Mouse (Mus musculus) heart, adult 2 months (tissue): Measurements from ENCODE around the gene Mnt.

Experiments used
- CTCF ChIP-seq: fragments of 200-600 bp; IDR thresholded peaks from 2 replicates; pipeline ENCODE4 v1.8.1; 2022; ENCODE audit warnings: antibody characterized with exemption, mild to moderate bottlenecking, moderate library complexity
- EP300 ChIP-seq: fragments of 200-500 bp; IDR thresholded peaks from 2 replicates; pipeline ENCODE4 v1.6.1; 2011; ENCODE audit warnings: low read depth, low read length, control low read depth; ENCODE audit not compliant: insufficient read depth
- POLR2A ChIP-seq: fragments of 200-500 bp; IDR thresholded peaks from 2 replicates; pipeline ENCODE4 v1.6.1; 2011; ENCODE audit warnings: mild to moderate bottlenecking, low read depth, low read length, control low read depth; ENCODE audit not compliant: insufficient read depth

DNA sequence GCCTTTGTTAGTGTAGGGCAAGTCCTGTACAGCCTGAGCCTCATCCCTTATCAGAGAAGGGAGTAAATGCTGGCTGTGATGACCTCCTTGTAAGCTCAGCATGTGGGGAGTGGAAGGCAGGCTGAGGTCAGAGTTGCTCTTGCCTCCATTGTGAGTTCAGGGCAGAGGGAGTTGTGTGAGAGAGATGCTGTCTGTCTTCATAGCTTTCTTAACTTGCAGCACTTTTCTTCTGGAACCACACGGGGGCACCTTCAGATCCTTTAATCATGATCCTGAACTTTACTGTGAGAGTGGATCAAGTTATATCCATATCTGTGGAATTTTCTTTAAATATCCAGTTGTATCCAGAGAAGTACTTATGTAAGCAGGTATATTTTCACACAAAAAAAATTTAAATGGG is 9.3 kb upstream of the Mnt start:
- peak; percentile 76 for TF ChIP-seq CTCF
- TF ChIP-seq EP300 = no peak
- TF ChIP-seq POLR2A = no peak
